Mouse (Mus musculus): Measurements from ENCODE around the gene Sbf2. TPM values are rescaled to one million over a fixed set of nuclear protein-coding genes. Genes with fewer than 3 reads are reported as not detected.

The Sbf2 gene
- 17.9 and 19.3 TPM in 2 replicates for polyA plus RNA-seq (2015; fragmentation: Nextera tagmentation; extraction: Ambion mirVana)

- peaks cover 10% of the 10 kb centered on the region for H3K4me1 ChIP-seq (replicated peaks; ENCODE audit: control insufficient read depth, insufficient read depth, low read length)
- H3K9me3 ChIP-seq (ENCODE audit: control insufficient read depth): no peaks in the 10 kb centered on the region
- peak within 1 kb of the TSS; percentile 93 for H3K9ac ChIP-seq (ENCODE audit: low read depth, low read length)
- peak; percentile 87 for ATAC-seq
- peak within 1 kb of the TSS; percentile 77 for H3K4me3 ChIP-seq (ENCODE audit: low read depth, low read length)
- peak; percentile 40; the same call in 1 of the 2 replicates for TF ChIP-seq CTCF (IDR thresholded peaks at IDR 0.05; ENCODE audit: low read depth)
- peak within 1 kb of the TSS; percentile 100 for H3K27ac ChIP-seq (ENCODE audit: low read depth, low read length)
- WGBS: under 1% methylated on average over 119 of the region's 127 CpGs
- H3K36me3 ChIP-seq (ENCODE audit: control insufficient read depth, insufficient read depth): no peaks in the 10 kb centered on the region
- no peaks in the 10 kb centered on the region for H3K27me3 ChIP-seq (replicated peaks; ENCODE audit: control insufficient read depth, insufficient read depth, low read length)
- peak within 1 kb of the TSS; percentile 96 for H3K4me2 ChIP-seq (replicated peaks; ENCODE audit: low read depth)
Measured at GRCm38 (mm10) chr7:110614133-110615063, at the start of gene Sbf2. Sbf2 (minus strand) TSS chr7:110614922.

GRCm38 (mm10) chr7:110658378-110658928, 43.7 kb upstream of the Sbf2 start:
- ATAC-seq: peak; percentile 76
- 27% methylated on average over 3 of the region's 3 CpGs for WGBS
- Histone ChIP-seq H3K4me3 (ENCODE audit: low read depth, low read length) (no peak overlapping the region), H3K27ac (ENCODE audit: low read depth, low read length) (0 out of 2 replicates have a peak overlapping the region, but pooled peaks have one; percentile 9), H3K36me3 (ENCODE audit: control insufficient read depth, insufficient read depth) (no peaks in the 10 kb centered on the region), H3K27me3 (replicated peaks; ENCODE audit: control insufficient read depth, insufficient read depth, low read length) (no peaks in the 10 kb centered on the region), H3K9me3 (ENCODE audit: control insufficient read depth) (no peaks in the 10 kb centered on the region), H3K9ac (ENCODE audit: low read depth, low read length) (no peak overlapping the region), H3K4me1 (replicated peaks; ENCODE audit: control insufficient read depth, insufficient read depth, low read length) (no peaks in the 10 kb centered on the region), H3K4me2 (replicated peaks; ENCODE audit: low read depth) (no peak overlapping the region)
- TF ChIP-seq CTCF (IDR thresholded peaks at IDR 0.05; ENCODE audit: low read depth): no peak

GRCm38 (mm10) chr7:110655966-110656365, 41.2 kb upstream of the Sbf2 start:
- Histone ChIP-seq H3K36me3 (ENCODE audit: control insufficient read depth, insufficient read depth) (no peaks in the 10 kb centered on the region), H3K4me1 (replicated peaks; ENCODE audit: control insufficient read depth, insufficient read depth, low read length) (no peaks in the 10 kb centered on the region), H3K9ac (ENCODE audit: low read depth, low read length) (no peak overlapping the region), H3K9me3 (ENCODE audit: control insufficient read depth) (no peaks in the 10 kb centered on the region), H3K4me2 (replicated peaks; ENCODE audit: low read depth) (no peak overlapping the region), H3K27me3 (replicated peaks; ENCODE audit: control insufficient read depth, insufficient read depth, low read length) (no peaks in the 10 kb centered on the region), H3K4me3 (ENCODE audit: low read depth, low read length) (no peak overlapping the region), H3K27ac (ENCODE audit: low read depth, low read length) (no peak overlapping the region)
- ATAC-seq: no peak
- TF ChIP-seq CTCF (IDR thresholded peaks at IDR 0.05; ENCODE audit: low read depth): no peak
- WGBS: 21% methylated on average over 6 of the region's 6 CpGs

GRCm38 (mm10) chr7:110655230-110655629, 40.5 kb upstream of the Sbf2 start:
- WGBS: 79% methylated on average over 3 of the region's 3 CpGs
- H3K27me3 ChIP-seq (replicated peaks; ENCODE audit: control insufficient read depth, insufficient read depth, low read length): no peaks in the 10 kb centered on the region
- H3K4me2 ChIP-seq (replicated peaks; ENCODE audit: low read depth): no peak overlapping the region
- H3K4me1 ChIP-seq (replicated peaks; ENCODE audit: control insufficient read depth, insufficient read depth, low read length): no peaks in the 10 kb centered on the region; the same call in 1 of the 2 replicates
- no peak overlapping the region for H3K4me3 ChIP-seq (ENCODE audit: low read depth, low read length)
- H3K27ac ChIP-seq (ENCODE audit: low read depth, low read length): no peak overlapping the region
- no peak overlapping the region for H3K9ac ChIP-seq (ENCODE audit: low read depth, low read length)
- ATAC-seq: no peak
- no peaks in the 10 kb centered on the region for H3K36me3 ChIP-seq (ENCODE audit: control insufficient read depth, insufficient read depth)
- no peaks in the 10 kb centered on the region for H3K9me3 ChIP-seq (ENCODE audit: control insufficient read depth)
- TF ChIP-seq CTCF (IDR thresholded peaks at IDR 0.05; ENCODE audit: low read depth): no peak

GRCm38 (mm10) chr7:110651091-110651490, 36.4 kb upstream of the Sbf2 start:
- TF ChIP-seq CTCF (IDR thresholded peaks at IDR 0.05; ENCODE audit: low read depth): no peak
- Histone ChIP-seq H3K4me3 (ENCODE audit: low read depth, low read length) (no peak overlapping the region), H3K4me2 (replicated peaks; ENCODE audit: low read depth) (no peak overlapping the region), H3K27me3 (replicated peaks; ENCODE audit: control insufficient read depth, insufficient read depth, low read length) (no peaks in the 10 kb centered on the region), H3K36me3 (ENCODE audit: control insufficient read depth, insufficient read depth) (no peaks in the 10 kb centered on the region), H3K27ac (ENCODE audit: low read depth, low read length) (0 out of 2 replicates have a peak overlapping the region, but pooled peaks have one; percentile 46), H3K9me3 (ENCODE audit: control insufficient read depth) (no peaks in the 10 kb centered on the region), H3K4me1 (replicated peaks; ENCODE audit: control insufficient read depth, insufficient read depth, low read length) (no peaks in the 10 kb centered on the region; the same call in 1 of the 2 replicates), H3K9ac (ENCODE audit: low read depth, low read length) (no peak overlapping the region)
- no peak for ATAC-seq
- 51% methylated on average over 6 of the region's 6 CpGs for WGBS

- H3K9ac ChIP-seq (ENCODE audit: low read depth, low read length): no peak overlapping the region
- no peaks in the 10 kb centered on the region; the same call in 1 of the 2 replicates for H3K4me1 ChIP-seq (replicated peaks; ENCODE audit: control insufficient read depth, insufficient read depth, low read length)
- peak overlapping the region; percentile 46 for H3K27ac ChIP-seq (ENCODE audit: low read depth, low read length)
- H3K27me3 ChIP-seq (replicated peaks; ENCODE audit: control insufficient read depth, insufficient read depth, low read length): no peaks in the 10 kb centered on the region
- H3K9me3 ChIP-seq (ENCODE audit: control insufficient read depth): no peaks in the 10 kb centered on the region
- no peak overlapping the region for H3K4me3 ChIP-seq (ENCODE audit: low read depth, low read length)
- no peaks in the 10 kb centered on the region for H3K36me3 ChIP-seq (ENCODE audit: control insufficient read depth, insufficient read depth)
- no peak for TF ChIP-seq CTCF (IDR thresholded peaks at IDR 0.05; ENCODE audit: low read depth)
- no peak overlapping the region for H3K4me2 ChIP-seq (replicated peaks; ENCODE audit: low read depth)
- 0 out of 2 replicates have a peak, but pooled peaks have one; percentile 11 for ATAC-seq
- WGBS: 27% methylated on average over 4 of the region's 4 CpGs
Measured at GRCm38 (mm10) chr7:110650491-110650890, 35.8 kb upstream of the Sbf2 start.
